Comparison of ENCODE assay signal across 31 mouse cellular contexts in genomic region chr2:29436376-29436775, GRCm38 (mm10).
DNase-seq lines count a peak whose midpoint lies in the region; ATAC-seq and TF ChIP-seq lines count a peak whose summit lies in the region.
"Had no signal": no experiment of that assay in that cellular context is flagged by ENCODE, and none has a peak within 500 bp of the region (broad histone marks: within the 10 kb centered on the region; RNA-seq: fewer than 3 reads in every experiment).

No protein-coding gene starts in this region.

- intact Hi-C loops in left cerebral cortex, postnatal 14 days (cut with DNase I): no loop called here

- ATAC-seq in forebrain, embryonic 13.5 days: no peak
- ATAC-seq in forebrain, embryonic 15.5 days (replicated peaks): no peak
- ATAC-seq: inflammation-experienced regulatory T-cells, adult 6 months; liver, embryonic 12.5 days; liver, postnatal 0 days; Patski had no signal

- H3K9me3 ChIP-seq in forebrain, embryonic 13.5 days (replicated peaks): no peaks in the 10 kb centered on the region
- no peaks in the 10 kb centered on the region for H3K9me3 ChIP-seq in forebrain, embryonic 15.5 days
- H3K9me3 ChIP-seq: embryonic facial prominence, embryonic 12.5 days; heart, embryonic 10.5 days; heart, embryonic 15.5 days; liver, embryonic 12.5 days; megakaryocyte, embryonic 14.5 days; midbrain, embryonic 12.5 days; neural tube, embryonic 12.5 days had no signal

- no peak for TF ChIP-seq POLR2A in brain, embryonic 14.5 days (IDR thresholded peaks at IDR 0.05; ENCODE audit: borderline replicate concordance, extremely low read depth, insufficient read depth, insufficient read length, poor library complexity, severe bottlenecking)

- no peaks in the 10 kb centered on the region for H3K27me3 ChIP-seq in forebrain, embryonic 13.5 days
- no peaks in the 10 kb centered on the region for H3K27me3 ChIP-seq in forebrain, embryonic 15.5 days
- H3K27me3 ChIP-seq: embryonic facial prominence, embryonic 12.5 days; heart, embryonic 15.5 days; liver, embryonic 12.5 days; midbrain, embryonic 12.5 days; neural tube, embryonic 12.5 days; Patski had no signal

- peak; percentile 58 for DNase-seq in brain, embryonic 14.5 days (ENCODE audit: low read depth)
- DNase-seq in cerebellum, adult 9-10 months: peak; percentile 55
- peak; percentile 35 to 38 for DNase-seq in cerebellum, postnatal 36 days
- no peak for DNase-seq in left cerebral cortex, postnatal 14 days (ENCODE audit: low spot score in 2 of 2)
- DNase-seq in embryo, embryonic 10.5 days (ENCODE audit: low spot score): no peak
- DNase-seq: adrenal gland, postnatal 10 days; embryo, embryonic 11 days; gastrocnemius, postnatal 14 days; heart, adult 11 months; kidney, adult 11 months; kidney, postnatal 14 days; left cerebral cortex, postnatal 4 days; liver, postnatal 0 days; right cerebral cortex, adult 18-20 months; right cerebral cortex, postnatal 4 days; thymus, adult 2 months; thymus, postnatal 36 days had no signal

- H3K4me3 ChIP-seq in forebrain, embryonic 13.5 days: no peak overlapping the region
- no peak overlapping the region for H3K4me3 ChIP-seq in forebrain, embryonic 15.5 days
- H3K4me3 ChIP-seq: embryonic facial prominence, embryonic 12.5 days; heart, embryonic 10.5 days; heart, embryonic 15.5 days; left cerebral cortex, adult 2 months; liver, embryonic 12.5 days; megakaryocyte, embryonic 14.5 days; midbrain, embryonic 12.5 days; myocyte; neural tube, embryonic 12.5 days had no signal

- H3K36me3 ChIP-seq in forebrain, embryonic 13.5 days (ENCODE audit: poor library complexity, severe bottlenecking): no peaks in the 10 kb centered on the region
- no peaks in the 10 kb centered on the region for H3K36me3 ChIP-seq in forebrain, embryonic 15.5 days
- H3K36me3 ChIP-seq: embryonic facial prominence, embryonic 12.5 days; heart, embryonic 10.5 days; heart, embryonic 15.5 days; liver, embryonic 12.5 days; midbrain, embryonic 12.5 days; neural tube, embryonic 12.5 days had no signal

- no peak for TF ChIP-seq CTCF in brain, embryonic 14.5 days (IDR thresholded peaks at IDR 0.05; ENCODE audit: borderline replicate concordance, extremely low read depth, insufficient read depth, insufficient read length)

- no peak overlapping the region for H3K4me2 ChIP-seq in forebrain, embryonic 13.5 days
- no peak overlapping the region for H3K4me2 ChIP-seq in forebrain, embryonic 15.5 days (replicated peaks)
- H3K4me2 ChIP-seq: embryonic facial prominence, embryonic 12.5 days; heart, embryonic 15.5 days; hindbrain, embryonic 14.5 days; liver, embryonic 12.5 days; midbrain, embryonic 12.5 days; neural tube, embryonic 12.5 days had no signal

- H3K4me1 ChIP-seq in forebrain, embryonic 13.5 days: peaks cover 54% of the 10 kb centered on the region
- peaks cover 39% of the 10 kb centered on the region for H3K4me1 ChIP-seq in forebrain, embryonic 15.5 days

- WGBS in forebrain, embryonic 13.5 days: 75% methylated on average over 6 of the region's 6 CpGs
- WGBS in forebrain, embryonic 15.5 days: 53% methylated on average over 6 of the region's 6 CpGs

- H3K27ac ChIP-seq in forebrain, embryonic 13.5 days: peak overlapping the region; percentile 31; the same call in 1 of the 2 replicates
- H3K27ac ChIP-seq in forebrain, embryonic 15.5 days (replicated peaks): no peak overlapping the region
- H3K27ac ChIP-seq: embryonic facial prominence, embryonic 12.5 days; heart, embryonic 10.5 days; heart, embryonic 15.5 days; hindbrain, embryonic 14.5 days; left cerebral cortex, adult 2 months; liver, embryonic 12.5 days; midbrain, embryonic 12.5 days; neural tube, embryonic 12.5 days had no signal

- no peak overlapping the region for H3K9ac ChIP-seq in forebrain, embryonic 13.5 days
- H3K9ac ChIP-seq in forebrain, embryonic 15.5 days (replicated peaks): no peak overlapping the region
- H3K9ac ChIP-seq: embryonic facial prominence, embryonic 12.5 days; heart, embryonic 15.5 days; hindbrain, embryonic 14.5 days; liver, embryonic 12.5 days; liver, postnatal 0 days; midbrain, embryonic 12.5 days; neural tube, embryonic 12.5 days had no signal

Comparison
In these comparisons a context has a peak if more than half of its experiments do, and no peak if none do; other contexts are left out.
1. DNase-seq: peak in brain, embryonic 14.5 days (single experiment), cerebellum, adult 9-10 months (single experiment) and cerebellum, postnatal 36 days (2 of 2); none in left cerebral cortex, postnatal 14 days (0 of 2) and embryo, embryonic 10.5 days (single experiment).